Mouse (Mus musculus) 3T3-L1 (cell line): ENCODE results near the gene Vamp5.

Experiments
- DNase-seq: peaks from one replicate; pipeline ENCODE4 v3.0.0-alpha.2; 2015; ENCODE audit warnings: low read depth, low spot score

Vamp5 gene

DNA sequence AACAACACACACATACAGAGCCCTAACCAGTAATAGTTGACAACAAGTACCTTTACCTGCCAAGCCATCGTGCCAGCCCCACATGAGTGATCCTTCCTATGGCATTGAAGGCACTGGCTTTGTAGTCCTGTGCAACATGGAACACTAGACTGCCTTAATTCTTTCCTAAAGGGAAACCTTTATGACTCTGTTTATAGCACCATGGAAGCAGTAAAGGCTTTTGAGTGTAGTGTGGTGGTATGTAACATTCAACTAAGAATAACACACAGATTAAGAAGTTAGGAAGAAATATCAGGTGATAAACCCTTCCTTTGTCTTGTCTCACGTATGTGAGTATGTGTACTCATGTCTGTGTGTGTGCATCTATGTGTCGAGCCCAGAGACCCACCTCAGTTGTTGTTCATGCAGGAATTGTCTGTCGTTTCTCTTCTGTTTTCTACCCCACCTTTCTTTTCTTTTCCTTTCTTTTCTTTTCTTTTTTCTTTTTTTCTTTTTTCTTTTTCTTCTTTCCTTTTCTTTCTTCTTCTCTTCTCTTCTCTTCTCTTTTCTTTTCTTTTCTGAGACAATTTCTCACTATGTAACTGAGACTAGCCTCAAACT, 13.3 kb downstream of the Vamp5 start, which contains the start of gene Rnf181:
TSS of gene Rnf181 (minus strand) at position 113 of the 600 bp plus-strand sequence.
- no peak for DNase-seq

DNA sequence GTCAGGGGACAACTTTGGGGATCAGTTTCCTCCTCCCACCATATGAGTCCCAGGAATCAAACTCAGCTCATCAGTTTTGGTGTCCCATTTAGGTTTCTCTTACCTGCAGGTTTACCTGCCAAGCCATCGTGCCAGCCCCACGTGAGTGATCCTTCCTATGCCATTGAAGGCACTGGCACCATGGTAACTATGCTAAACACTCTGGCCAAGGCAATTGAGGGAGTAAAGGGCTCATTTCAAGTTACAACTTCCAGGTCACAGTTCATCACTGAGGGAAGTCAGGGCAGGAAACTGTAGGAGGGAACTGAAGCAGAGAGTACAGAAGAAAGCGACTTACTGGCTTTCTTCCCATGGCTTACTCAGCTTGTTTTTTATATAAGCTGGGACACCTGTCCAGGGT, 14.0 kb downstream of the Vamp5 start:
- no peak for DNase-seq

DNA sequence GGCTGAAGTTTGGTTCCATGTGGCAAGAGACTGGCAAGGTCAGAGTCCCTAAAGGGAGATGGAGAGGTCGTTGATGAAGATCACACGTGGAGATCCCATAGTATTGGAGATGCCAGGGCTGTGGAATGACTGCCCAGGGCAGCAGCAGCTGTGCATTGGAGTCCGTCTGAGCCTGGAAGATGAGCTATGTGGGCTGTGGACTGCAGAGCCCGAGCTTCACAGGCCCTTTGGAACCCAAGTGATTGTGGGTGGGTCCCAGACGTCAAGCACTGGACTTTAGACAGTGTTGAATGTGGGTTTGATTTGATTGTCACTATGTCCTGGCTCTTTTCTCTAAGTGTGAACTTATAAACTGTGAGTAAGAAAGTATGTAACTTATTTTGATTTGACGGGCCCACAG, 15.3 kb downstream of the Vamp5 start:
- no peak for DNase-seq

DNA sequence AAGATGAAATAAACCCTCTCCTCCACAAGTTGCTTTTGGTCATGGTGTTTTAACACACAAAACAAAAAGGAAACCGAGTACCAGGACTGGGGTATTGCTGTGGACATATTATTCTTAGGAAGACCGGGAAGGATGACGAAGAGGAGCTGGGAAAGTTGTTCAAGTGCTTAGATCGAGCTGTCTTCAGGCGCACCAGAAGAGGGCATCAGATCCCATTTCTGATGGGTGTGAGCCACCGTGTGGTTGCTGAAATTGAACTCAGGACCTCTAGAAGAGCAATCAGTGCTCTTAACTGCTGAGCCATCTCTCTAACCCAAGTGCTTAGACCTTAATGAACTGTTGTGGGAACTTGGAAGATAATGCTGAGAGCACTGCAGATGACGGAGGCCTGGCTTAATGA, 16.3 kb downstream of the Vamp5 start:
- peak; percentile 59 for DNase-seq

DNA sequence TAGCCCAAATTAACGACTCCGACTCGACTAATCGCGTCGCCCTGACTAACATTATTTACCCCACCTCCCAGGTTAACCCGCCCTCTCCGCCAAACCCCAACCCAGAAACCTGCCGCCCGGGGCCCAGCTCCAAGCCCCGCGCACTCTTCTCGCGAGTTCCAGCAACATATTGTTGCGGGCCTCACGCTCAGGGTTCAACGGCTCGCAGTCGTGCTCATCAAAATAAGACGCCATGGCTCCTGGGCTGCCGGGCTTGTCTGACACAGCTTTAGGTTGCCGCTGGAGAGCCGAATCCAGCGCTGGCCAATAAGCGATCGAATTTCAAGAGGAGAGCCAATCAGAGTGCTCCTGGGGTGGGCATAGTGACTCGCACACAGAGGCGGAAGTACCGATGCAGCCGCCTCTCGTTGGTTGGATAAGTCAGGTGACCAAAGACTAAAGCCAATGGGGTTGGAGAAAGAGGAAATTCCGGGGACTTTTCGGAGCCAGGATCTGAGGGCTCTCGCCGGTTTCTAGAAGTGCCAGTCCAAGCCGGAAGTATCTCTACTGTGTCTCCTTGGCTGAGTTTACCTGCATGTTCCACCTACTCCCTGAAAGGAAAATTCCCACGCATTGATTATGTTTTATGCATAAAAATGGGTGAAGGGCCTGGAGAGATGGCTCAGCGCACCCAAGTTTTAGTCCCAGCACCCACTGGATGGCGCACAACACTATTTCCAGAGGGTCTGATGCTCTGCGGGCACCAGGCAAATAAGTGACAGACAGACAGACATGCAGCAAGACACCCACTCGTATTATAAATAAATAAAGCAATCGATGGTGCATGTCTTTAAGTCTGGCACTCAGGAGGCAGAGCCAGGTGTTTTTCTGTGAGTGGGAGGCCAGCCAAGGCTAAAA, 17.9 kb downstream of the Vamp5 start:
- DNase-seq, result peak; percentile 100

DNA sequence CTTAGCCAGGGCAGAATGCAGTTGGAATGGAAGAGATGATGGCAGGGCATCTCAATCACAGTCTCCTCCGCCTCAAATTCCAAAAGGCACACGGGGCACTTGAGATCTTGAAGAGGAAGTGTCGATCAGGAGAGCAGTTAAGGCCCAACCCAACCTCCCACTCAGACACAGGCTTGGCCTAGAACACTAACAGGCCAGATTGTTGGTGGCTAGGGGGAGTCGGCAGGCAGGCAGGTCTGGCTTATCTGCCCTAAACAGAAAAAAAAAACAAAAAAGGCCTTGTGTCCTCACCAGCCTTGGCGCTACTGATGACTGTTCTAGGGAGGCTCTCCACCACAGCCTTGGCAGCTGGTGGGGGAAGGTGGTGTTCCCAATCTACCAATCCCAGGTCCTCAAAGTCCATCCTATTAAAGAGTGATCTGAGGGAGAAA, 19.1 kb downstream of the Vamp5 start:
- peak; percentile 66 for DNase-seq

DNA sequence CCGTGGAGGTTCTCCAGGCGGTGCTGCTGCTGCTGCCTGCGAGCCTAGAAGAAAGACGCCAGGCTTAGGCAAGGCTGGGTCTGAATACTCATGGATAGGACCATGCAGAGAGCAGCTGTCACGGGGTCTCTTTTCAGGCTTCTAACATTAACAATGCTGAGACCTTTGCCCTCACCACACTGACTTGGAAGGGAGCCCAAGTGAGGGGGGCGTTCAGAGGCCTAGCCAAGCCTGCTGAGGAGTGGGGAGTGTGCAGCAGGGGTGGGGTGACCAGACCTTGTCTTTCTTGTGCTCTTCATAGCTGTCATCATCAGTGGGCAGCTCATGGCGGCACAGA, 19.7 kb downstream of the Vamp5 start:
- no peak for DNase-seq

DNA sequence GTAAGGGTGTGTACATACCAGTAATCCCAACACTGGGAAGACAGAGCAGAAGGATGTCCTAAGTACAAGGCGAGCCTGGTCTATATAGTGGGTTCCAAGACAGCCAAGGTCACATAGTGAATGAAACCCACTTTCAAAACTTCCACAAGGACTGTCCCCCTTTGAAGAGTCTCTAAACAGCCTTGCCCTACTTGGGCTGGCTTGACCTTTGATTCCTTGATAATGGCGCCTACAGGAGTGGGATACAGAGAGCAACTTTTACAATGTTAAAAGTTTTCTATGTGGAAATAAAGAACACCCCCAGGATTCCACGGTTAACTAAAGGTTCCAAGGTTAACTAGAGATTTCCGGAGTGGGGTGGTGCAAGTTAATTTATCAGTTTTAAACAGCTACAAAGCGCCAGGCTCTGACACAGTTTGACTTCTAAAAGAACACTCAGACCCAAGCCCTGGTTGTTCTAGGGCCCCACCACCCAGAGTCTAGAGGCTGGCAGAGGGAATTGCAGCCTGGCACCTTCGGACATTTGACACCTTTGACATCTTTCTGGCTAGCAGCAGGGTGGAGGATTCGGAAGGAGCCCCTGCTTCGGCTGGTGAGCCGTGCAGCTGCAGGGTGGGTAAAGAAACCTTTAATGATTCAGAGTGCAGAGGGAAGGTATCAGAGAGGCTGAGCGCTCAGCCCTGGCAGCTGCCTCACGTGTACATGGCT, 20.2 kb downstream of the Vamp5 start:
- DNase-seq, result no peak

DNA sequence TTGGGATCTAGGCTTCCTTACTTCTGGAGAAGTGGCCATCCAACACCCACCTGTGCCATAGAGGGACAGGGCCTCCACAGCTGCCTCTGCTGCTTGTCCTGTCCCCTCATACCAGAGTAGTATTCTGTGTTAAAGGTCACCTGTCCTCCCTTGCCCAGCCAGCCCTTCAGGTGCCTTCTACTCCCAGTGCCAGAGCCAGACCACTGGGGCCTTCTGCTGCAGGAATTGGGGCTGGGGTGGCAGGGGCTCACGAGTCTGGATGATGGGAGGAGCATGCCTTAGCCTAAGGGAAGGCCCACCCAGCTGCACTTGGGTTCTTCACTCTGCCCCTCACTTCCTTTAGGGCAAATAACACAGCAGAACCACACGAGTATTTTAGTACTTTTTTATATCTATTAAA, 20.9 kb downstream of the Vamp5 start:
- no peak for DNase-seq

DNA sequence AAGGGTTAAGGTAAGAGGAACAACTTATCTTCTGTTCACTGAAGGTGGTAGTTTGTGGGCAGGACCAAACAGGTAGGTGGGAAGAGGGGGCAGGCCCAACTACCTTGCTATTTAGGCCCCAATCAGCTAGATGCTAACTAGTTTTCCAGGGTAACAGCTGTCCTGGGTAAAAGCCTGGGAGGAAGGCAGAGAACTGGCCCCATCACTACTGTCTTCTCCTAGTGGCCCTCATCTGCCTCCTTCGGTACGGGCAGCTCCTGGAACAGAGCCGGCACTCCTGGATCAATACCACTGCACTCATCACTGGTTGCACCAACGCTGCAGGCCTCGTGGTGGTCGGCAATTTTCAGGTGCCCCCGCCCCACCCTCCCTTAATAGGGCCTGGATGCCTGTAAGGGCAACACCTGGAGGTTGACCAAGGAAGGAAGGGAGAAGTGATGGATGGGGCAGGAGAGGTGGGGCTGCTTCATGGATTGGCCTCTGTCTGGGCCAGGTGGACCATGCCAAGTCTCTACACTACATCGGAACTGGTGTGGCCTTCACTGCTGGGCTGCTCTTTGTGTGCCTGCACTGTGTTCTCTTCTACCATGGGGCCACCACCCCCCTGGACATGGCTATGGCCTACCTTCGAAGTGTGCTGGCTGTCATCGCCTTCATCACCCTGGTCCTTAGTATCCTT, 22.0 kb downstream of the Vamp5 start:
- DNase-seq, result no peak

DNA sequence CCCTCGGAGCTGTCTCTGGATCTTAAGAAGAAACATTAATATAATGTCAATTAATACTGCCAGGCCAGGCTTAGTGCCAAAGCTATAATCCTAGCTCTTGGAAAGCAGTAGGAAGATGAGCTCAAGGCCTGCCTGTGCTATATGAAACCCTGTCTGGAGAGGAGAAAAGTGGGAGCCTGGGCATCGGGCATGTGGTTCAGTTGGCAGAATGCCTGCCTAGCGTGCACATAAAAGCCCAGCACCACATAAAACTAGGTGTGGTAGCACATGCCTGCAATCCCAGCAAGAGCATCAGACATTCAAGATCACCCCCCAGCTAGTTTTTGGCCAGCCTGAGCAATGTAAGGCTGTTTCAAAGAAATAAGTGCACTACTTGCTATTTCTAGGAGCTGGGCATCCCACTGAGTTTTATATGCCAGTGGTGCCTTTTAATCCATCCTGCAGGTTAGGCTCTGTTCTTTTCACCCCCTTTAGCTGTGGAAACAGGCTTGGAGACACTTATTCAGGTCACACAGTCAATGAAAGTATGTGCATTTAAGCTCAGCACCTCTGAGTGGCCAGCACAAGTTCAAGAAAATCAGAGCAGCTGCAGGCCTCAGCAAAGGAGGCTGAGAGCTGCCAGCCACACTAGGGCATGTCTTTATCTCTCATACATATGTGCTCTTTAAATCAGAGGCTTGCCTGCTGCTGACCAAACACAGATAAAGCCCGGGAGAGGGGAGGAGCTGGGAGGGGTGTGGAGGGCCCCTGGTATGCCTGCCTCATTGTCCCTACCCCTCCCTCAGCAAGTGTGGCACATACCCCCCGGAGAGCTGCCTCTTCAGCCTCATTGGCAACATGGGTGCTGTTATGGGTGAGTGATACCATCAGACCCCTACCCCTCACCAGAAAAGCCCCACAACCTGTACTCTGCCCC, 22.8 kb downstream of the Vamp5 start:
- DNase-seq, result peak; percentile 14

DNA sequence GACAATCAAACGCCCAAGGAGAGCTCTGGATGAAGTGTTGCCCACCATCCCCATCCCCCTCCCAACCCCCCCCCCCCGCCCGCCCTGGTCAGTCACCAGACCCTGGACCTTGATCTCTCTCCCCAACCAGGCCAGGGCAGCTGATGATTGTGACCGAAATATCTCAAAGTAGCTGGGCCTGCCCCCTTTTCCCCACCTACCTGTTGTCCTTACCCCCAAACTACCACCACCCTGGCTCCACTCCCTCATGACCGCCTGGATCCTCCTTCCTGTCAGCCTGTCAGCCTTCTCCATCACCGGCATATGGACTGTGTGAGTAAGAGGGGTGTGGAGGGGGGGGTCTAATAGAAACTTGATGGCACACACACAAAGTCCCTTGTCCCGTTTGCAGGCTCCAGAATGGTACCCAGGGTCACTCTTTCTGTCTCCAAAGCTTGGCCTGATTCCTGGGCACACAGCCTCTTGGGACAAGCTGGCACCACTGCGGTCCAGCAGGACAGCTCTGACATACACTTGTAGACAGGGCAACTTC, 24.2 kb downstream of the Vamp5 start:
- peak; percentile 15 for DNase-seq

DNA sequence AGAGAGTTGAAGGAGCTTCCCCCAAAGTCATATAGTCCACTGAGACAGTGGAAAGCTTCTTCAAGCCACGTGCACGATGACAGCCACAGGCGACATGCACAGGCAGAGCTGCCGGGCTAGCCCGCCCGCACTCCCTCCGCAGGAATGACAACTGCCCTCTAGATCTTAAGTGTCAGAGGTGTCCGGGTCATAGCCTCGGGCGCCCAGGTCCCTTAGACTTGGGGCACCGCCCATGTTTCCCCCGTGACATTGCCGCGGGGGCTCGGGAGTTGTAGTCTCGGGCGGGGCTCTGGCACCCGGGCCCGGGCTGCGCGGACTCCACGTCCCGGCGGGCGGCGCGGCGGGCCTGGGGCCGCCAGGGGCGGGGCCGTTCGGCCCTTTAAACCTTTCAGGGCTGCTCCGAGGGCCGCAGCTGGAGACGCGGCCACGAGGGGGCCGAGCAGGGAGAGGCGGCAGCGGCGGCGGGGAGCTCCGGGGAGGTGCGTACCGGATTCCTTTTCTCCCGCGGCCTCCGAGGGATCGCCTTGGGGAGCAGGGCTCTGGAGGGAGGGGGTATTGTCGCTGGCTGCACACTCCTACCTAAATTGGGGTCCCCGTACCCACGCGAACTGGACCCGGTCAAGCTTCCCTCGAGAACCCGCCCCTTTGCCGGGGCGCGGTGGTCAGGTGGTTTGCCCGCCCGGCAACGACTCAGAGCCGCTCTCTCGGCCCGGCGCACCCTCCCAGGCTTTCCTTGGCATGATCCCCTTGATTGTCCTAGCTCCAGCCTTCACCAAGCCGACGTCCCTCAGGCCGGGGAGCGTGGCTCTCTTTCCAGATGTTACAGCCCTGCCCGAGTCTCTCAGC, 25.0 kb downstream of the Vamp5 start, which contains the start of gene Tmem150a:
TSS of gene Tmem150a (plus strand) at position 382 of the 846 bp plus-strand sequence.
- DNase-seq, result peak; percentile 73

DNA sequence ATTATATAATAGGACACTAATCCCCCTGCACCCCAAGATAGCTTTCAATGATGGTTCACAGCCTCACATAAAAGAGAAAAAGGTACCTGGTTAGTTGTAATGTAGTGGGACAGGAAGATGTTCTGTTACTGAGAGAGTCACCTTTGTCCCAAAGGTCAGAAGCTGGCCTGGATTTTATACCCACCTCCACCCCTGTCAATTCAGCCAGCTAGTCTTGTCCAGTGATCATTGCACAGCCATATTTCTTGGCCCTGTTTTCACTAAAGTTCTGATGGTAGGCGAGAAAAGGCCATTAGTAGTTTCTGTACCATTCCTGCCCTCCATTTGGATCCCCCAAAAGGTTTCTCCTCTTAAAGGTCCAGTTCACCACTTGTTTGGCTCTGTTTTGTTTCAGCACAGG, 26.2 kb downstream of the Vamp5 start:
- no peak for DNase-seq

DNA sequence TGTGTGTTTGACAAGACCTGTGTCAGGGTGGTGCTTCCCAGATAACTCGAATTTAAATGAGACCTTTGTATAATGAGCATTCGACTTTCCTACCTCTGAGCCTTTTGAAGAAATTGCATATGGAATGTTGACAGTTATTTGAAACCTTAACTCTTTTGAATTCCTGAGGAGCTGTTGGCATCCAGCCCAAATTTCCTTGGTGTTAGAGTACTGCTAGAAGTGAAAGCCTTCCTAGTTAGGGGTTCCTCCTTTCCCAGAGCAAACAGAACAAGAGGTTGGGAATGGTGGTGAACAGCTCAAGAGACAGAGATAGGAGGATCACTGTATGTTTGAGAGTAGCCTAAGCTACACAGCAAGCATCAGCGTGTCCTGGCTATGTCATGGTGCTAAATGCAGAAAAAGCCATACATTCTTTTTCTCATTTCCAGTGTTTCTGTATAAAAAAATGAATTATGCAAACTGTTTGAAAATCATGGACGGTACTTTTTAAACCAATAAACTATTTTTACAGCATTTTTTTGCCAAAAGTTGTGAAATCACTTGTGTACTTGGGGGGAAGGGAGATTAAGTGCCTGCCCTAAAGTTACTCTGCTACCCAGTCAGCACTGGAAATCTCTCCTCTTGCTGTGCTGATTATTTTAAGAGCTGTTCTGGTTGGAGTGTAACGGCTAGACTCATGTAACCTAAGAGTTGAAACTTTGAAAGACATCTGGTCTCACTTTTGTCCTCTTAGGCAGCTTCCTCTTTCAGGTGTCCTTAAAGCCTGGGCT, 27.4 kb downstream of the Vamp5 start:
- peak; percentile 65 for DNase-seq

DNA sequence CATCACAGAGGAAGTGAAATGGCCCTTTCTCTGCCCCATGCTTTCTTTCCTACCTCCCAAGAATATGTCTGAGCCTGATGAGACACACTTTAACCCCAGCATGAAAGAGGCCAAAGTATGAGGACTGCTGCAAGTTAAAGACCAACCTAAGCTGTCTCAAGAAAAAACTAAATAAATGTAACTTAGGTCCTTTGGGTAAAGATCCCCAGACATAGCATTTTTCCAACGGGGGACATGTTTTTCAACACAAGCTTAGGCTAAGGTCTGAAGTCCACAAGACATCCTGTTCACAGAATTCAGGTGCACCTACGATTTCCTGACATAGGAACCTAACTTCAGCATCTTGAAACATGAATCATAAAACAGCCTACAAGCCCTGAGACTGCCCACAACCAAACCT, 30.1 kb downstream of the Vamp5 start:
- DNase-seq, result no peak

DNA sequence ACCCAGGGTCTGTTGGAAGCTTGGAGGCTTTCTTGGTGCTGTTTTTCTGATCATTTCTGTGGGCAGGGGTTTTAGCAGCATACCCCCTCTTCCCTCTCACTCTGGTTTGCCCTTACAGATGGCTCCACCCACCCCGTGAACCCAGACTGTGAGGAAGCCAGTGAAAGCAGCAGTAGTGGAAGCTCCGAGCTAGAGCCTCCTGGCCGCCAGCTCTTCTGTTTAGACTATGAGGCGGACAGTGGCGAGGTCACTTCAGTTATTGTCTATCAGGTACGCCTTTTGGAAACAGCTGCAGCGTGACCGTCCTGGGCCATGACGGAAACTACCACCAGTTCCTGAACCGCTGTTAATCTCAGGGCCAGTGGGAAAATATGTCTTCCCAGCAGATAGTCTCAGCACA, 31.9 kb downstream of the Vamp5 start:
- DNase-seq, result no peak

DNA sequence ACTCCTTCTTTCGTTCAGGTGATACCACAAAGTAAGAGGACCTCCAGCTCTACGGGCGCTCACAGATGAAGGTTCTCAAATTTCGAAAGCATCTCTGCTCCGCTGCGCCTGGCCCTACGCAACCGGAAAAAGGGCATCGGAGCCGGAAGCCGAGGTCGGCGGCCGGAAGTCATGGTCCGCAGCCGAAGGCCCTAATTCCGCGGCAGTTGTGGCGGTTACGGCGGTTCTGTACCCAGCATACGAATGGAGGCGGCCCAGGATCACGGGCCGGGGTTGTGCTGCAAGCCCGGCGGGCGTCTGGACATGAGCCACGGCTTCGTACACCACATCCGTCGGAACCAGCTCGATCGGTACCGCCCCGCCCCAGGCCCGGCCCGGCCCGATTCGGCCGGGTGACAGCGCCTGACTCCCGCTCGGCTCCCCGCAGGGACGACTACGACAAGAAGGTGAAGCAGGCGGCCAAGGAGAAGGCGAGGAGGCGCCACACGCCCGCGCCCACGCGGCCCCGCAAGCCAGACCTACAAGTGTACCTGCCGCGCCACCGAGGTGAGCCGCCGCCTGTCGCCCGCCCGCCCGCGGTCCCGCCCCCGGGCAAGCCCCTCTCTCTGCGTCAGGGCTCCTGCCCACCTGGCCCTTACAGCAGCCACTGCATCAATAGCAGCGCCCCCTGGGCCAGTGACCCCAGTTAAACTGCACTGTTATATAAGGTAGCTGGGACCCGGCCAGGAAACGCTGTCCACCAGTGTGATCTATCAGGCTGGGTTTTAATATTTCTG, 32.9 kb downstream of the Vamp5 start, which contains the start of gene 0610030E20Rik:
TSS of gene 0610030E20Rik (plus strand) at position 152 of the 776 bp plus-strand sequence.
- DNase-seq, result peak; percentile 84
